Mouse (Mus musculus): ENCODE results near the gene Rflnb. TPM values are rescaled to one million over a fixed set of nuclear protein-coding genes. Genes with fewer than 3 reads are reported as not detected.
"Not testable (repeated sequence)": the region's sequence is repeated elsewhere in the genome, so short reads cannot be mapped to it uniquely, and the experiment has no call there.

The Rflnb gene
- polyA plus RNA-seq, 1 experiment: 7.5 TPM

GRCm38 (mm10) chr11:76010838-76011624 is 16.6 kb downstream of the Rflnb start:
- no peak overlapping the region for H3ac ChIP-seq (ENCODE audit: control insufficient read depth, insufficient read length)
- H3K79me2 ChIP-seq (ENCODE audit: control insufficient read depth, insufficient read depth): no peaks in the 10 kb centered on the region
- no peaks in the 10 kb centered on the region for H3K36me3 ChIP-seq (ENCODE audit: control insufficient read depth, insufficient read depth)
- TF ChIP-seq TCF12 (IDR thresholded peaks at IDR 0.05; ENCODE audit: insufficient read depth, poor library complexity, severe bottlenecking) (no peak), REST (IDR thresholded peaks at IDR 0.05; ENCODE audit: insufficient read depth, insufficient read length) (no peak), MYOD1 (IDR thresholded peaks at IDR 0.05; ENCODE audit: control insufficient read depth in 1 of 3, insufficient read length in 2 of 3, low read depth in 2 of 3) (no peak), MYOG (IDR thresholded peaks at IDR 0.05; ENCODE audit: control insufficient read depth in 1 of 3, insufficient read depth in 1 of 3, insufficient read length in 2 of 3, low read depth in 2 of 3) (no peak), SRF (IDR thresholded peaks at IDR 0.05; ENCODE audit: control insufficient read depth, insufficient read length, low read depth) (no peak), POLR2A (IDR thresholded peaks at IDR 0.05; ENCODE audit: insufficient read length, low read depth) (no peak), CEBPB (IDR thresholded peaks at IDR 0.05; ENCODE audit: insufficient read depth, poor library complexity, severe bottlenecking) (no peak), POLR2AphosphoS2 (IDR thresholded peaks at IDR 0.05; ENCODE audit: insufficient read length, low read depth) (no peak), USF1 (IDR thresholded peaks at IDR 0.05; ENCODE audit: low read depth) (no peak)
- no peaks in the 10 kb centered on the region for H3K27me3 ChIP-seq (ENCODE audit: control insufficient read depth, insufficient read depth, insufficient read length)
- H3K4me3 ChIP-seq: no peak overlapping the region
- no peak overlapping the region for H3K4me2 ChIP-seq (ENCODE audit: low read depth)

GRCm38 (mm10) chr11:76009101-76009500 is 18.5 kb downstream of the Rflnb start:
- no peak overlapping the region for H3K4me3 ChIP-seq
- H3K79me2 ChIP-seq (ENCODE audit: control insufficient read depth, insufficient read depth): no peaks in the 10 kb centered on the region
- no peaks in the 10 kb centered on the region for H3K36me3 ChIP-seq (ENCODE audit: control insufficient read depth, insufficient read depth)
- TF ChIP-seq SRF (IDR thresholded peaks at IDR 0.05; ENCODE audit: control insufficient read depth, insufficient read length, low read depth): no peak
- TF ChIP-seq REST (IDR thresholded peaks at IDR 0.05; ENCODE audit: insufficient read depth, insufficient read length): no peak
- no peak for TF ChIP-seq TCF3 (IDR thresholded peaks at IDR 0.05; ENCODE audit: insufficient read length, low read depth)
- H3ac ChIP-seq (ENCODE audit: control insufficient read depth, insufficient read length): no peak overlapping the region
- H3K4me2 ChIP-seq (ENCODE audit: low read depth): no peak overlapping the region
- no peaks in the 10 kb centered on the region for H3K27me3 ChIP-seq (ENCODE audit: control insufficient read depth, insufficient read depth, insufficient read length)

GRCm38 (mm10) chr11:76008162-76008561 is 19.4 kb downstream of the Rflnb start:
- TF ChIP-seq TCF3 (IDR thresholded peaks at IDR 0.05; ENCODE audit: insufficient read length, low read depth) (no peak), CEBPB (IDR thresholded peaks at IDR 0.05; ENCODE audit: insufficient read depth, poor library complexity, severe bottlenecking) (no peak), POLR2AphosphoS2 (IDR thresholded peaks at IDR 0.05; ENCODE audit: insufficient read length, low read depth) (no peak), MAX (IDR thresholded peaks at IDR 0.05; ENCODE audit: low read depth) (no peak), TCF12 (IDR thresholded peaks at IDR 0.05; ENCODE audit: insufficient read depth, poor library complexity, severe bottlenecking) (no peak), SRF (IDR thresholded peaks at IDR 0.05; ENCODE audit: control insufficient read depth, insufficient read length, low read depth) (no peak), MYOG (IDR thresholded peaks at IDR 0.05; ENCODE audit: control insufficient read depth in 1 of 3, insufficient read depth in 1 of 3, insufficient read length in 2 of 3, low read depth in 2 of 3) (no peak), POLR2A (IDR thresholded peaks at IDR 0.05; ENCODE audit: insufficient read length, low read depth) (no peak), REST (IDR thresholded peaks at IDR 0.05; ENCODE audit: insufficient read depth, insufficient read length) (no peak), E2F4 (IDR thresholded peaks at IDR 0.05; ENCODE audit: insufficient read depth) (no peak), USF1 (IDR thresholded peaks at IDR 0.05; ENCODE audit: low read depth) (no peak), MYOD1 (IDR thresholded peaks at IDR 0.05; ENCODE audit: control insufficient read depth in 1 of 3, insufficient read length in 2 of 3, low read depth in 2 of 3) (no peak)
- no peak overlapping the region for H3ac ChIP-seq (ENCODE audit: control insufficient read depth, insufficient read length)
- H3K27me3 ChIP-seq (ENCODE audit: control insufficient read depth, insufficient read depth, insufficient read length): peaks cover 3% of the 10 kb centered on the region
- no peak overlapping the region for H3K4me2 ChIP-seq (ENCODE audit: low read depth)
- H3K79me2 ChIP-seq (ENCODE audit: control insufficient read depth, insufficient read depth): no peaks in the 10 kb centered on the region
- no peak overlapping the region for H3K4me3 ChIP-seq
- no peaks in the 10 kb centered on the region for H3K36me3 ChIP-seq (ENCODE audit: control insufficient read depth, insufficient read depth)

- peaks cover 14% of the 10 kb centered on the region for H3K27me3 ChIP-seq (ENCODE audit: control insufficient read depth, insufficient read depth, insufficient read length)
- H3K79me2 ChIP-seq (ENCODE audit: control insufficient read depth, insufficient read depth); H3K36me3 ChIP-seq (ENCODE audit: control insufficient read depth, insufficient read depth); H3ac ChIP-seq (ENCODE audit: control insufficient read depth, insufficient read length); H3K4me3 ChIP-seq; H3K4me2 ChIP-seq (ENCODE audit: low read depth): not testable (repeated sequence)
Observed at GRCm38 (mm10) chr11:76004276-76004675, 23.3 kb downstream of the Rflnb start.

GRCm38 (mm10) chr11:76001237-76001878 is 26.2 kb downstream of the Rflnb start:
- Histone ChIP-seq H3K27me3 (ENCODE audit: control insufficient read depth, insufficient read depth, insufficient read length) (peaks cover 14% of the 10 kb centered on the region), H3K4me3 (no peak overlapping the region), H3ac (ENCODE audit: control insufficient read depth, insufficient read length) (no peak overlapping the region), H3K4me2 (ENCODE audit: low read depth) (no peak overlapping the region), H3K36me3 (ENCODE audit: control insufficient read depth, insufficient read depth) (no peaks in the 10 kb centered on the region), H3K79me2 (ENCODE audit: control insufficient read depth, insufficient read depth) (no peaks in the 10 kb centered on the region)
- TF ChIP-seq CEBPB (IDR thresholded peaks at IDR 0.05; ENCODE audit: insufficient read depth, poor library complexity, severe bottlenecking) (peak; percentile 62; the same call in 1 of the 2 replicates), TCF12 (IDR thresholded peaks at IDR 0.05; ENCODE audit: insufficient read depth, poor library complexity, severe bottlenecking) (no peak)

All from myocyte (in vitro differentiated cells).